Mouse (Mus musculus) midbrain, postnatal 0 days (tissue): ENCODE measurements at regions not wholly inside any gene's neighbourhood (a gene's known extent, or its start where the extent isn't known, plus 50 kb on each side); places are given as distances from the start of the nearest gene placed in this dataset.
A peak's percentile ranks its signal among the peaks of the same experiment; 100 is the strongest.

Experiments
- ATAC-seq: fragments of 200-750 bp; cut with Nextera tagmentation; 2 replicates; pipeline ENCODE4 v1.8.0; 2017; ENCODE audit warnings: moderate number of reproducible peaks, mild to moderate bottlenecking, moderate TSS enrichment, moderate library complexity; ENCODE audit not compliant: low FRiP score
- DNase-seq: peaks from one replicate; pipeline ENCODE4 v3.0.0-alpha.2; 2015; ENCODE audit warnings: low spot score
- H3K27ac ChIP-seq: fragments of 300-500 bp; sonication (generic); 2 replicates; pipeline ENCODE4 v1.5.1; 2014; ENCODE audit warnings: low read depth, mild to moderate bottlenecking, low read length, mixed read lengths
- H3K27me3 ChIP-seq: fragments of 300-500 bp; sonication (generic); 2 replicates; pipeline ENCODE4 v1.6.1; 2014; ENCODE audit warnings: low read length, control low read depth, mixed read lengths; ENCODE audit not compliant: insufficient read depth
- H3K36me3 ChIP-seq: fragments of 300-500 bp; sonication (generic); 2 replicates; pipeline ENCODE4 v1.6.1; 2014; ENCODE audit warnings: low read length, control low read depth, mixed read lengths; ENCODE audit not compliant: insufficient read depth
- H3K4me1 ChIP-seq: fragments of 300-500 bp; sonication (generic); 2 replicates; pipeline ENCODE4 v1.6.1; 2014; ENCODE audit warnings: mild to moderate bottlenecking, control low read depth, antibody characterized with exemption, low read length, mixed read lengths; ENCODE audit not compliant: insufficient read depth
- H3K4me2 ChIP-seq: fragments of 300-500 bp; sonication (generic); 2 replicates; pipeline ENCODE4 v1.6.1; 2014; ENCODE audit warnings: low read depth, mild to moderate bottlenecking, low read length, mixed read lengths; ENCODE audit not compliant: poor library complexity, severe bottlenecking
- H3K4me3 ChIP-seq: fragments of 300-500 bp; sonication (generic); 2 replicates; pipeline ENCODE4 v1.5.1; 2014; ENCODE audit warnings: low read depth, mild to moderate bottlenecking, low read length, moderate library complexity
- H3K9ac ChIP-seq: fragments of 300-500 bp; sonication (generic); replicated peaks from 2 replicates; pipeline ENCODE4 v1.6.1; 2014; ENCODE audit warnings: mild to moderate bottlenecking, low read length, moderate library complexity, mixed read lengths; ENCODE audit not compliant: poor library complexity, severe bottlenecking
- H3K9me3 ChIP-seq: fragments of 300-500 bp; sonication (generic); 2 replicates; pipeline ENCODE4 v1.6.1; 2016; ENCODE audit warnings: low read length, control low read depth
- CTCF ChIP-seq: IDR thresholded peaks from 2 replicates; pipeline ENCODE4 v1.5.1; 2016; ENCODE audit warnings: antibody characterized with exemption, mild to moderate bottlenecking
- WGBS: fragments of 180-500 bp; shearing (Covaris S2); extraction: QIAGEN DNeasy Blood & Tissue Kit; methylation state at CpG from one replicate; pipeline ENCODE4 v1.1.7; 2014; 5-methylcytosine and 5-hydroxymethylcytosine counted together

DNA sequence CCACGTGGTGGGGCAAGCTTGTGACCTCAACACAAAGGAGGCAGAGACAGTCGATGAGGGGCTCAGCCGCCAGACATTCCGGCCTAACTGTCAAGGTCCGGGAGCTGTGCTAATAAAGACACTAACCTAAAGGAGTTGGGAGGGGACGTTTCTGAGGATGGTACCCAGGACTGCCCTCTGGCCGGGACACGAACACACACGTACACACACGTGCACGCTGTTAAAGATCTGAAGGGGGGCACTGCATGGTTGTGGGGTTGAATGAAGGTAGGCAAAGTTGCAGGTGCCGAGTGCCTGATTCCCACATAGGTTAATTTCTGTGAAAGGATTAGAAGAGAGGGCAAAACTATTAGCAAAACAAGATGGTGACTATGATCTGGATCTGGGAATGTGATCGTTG lies 65.4 kb upstream of the Mitf start:
- H3K4me2 ChIP-seq, result no peak overlapping the region
- no peak overlapping the region for H3K9ac ChIP-seq
- H3K27ac ChIP-seq, result no peak overlapping the region
- no peak for ATAC-seq
- no peak for TF ChIP-seq CTCF
- H3K36me3 ChIP-seq, result no peaks in the 10 kb centered on the region
- DNase-seq, result no peak
- 45% methylated on average over 13 of the region's 13 CpGs for WGBS
- no peaks in the 10 kb centered on the region; the same call in 1 of the 2 replicates for H3K27me3 ChIP-seq
- 0 out of 2 replicates have a peak, but pooled peaks cover 4% of the 10 kb centered on the region for H3K9me3 ChIP-seq
- no peaks in the 10 kb centered on the region; the same call in 1 of the 2 replicates for H3K4me1 ChIP-seq
- no peak overlapping the region for H3K4me3 ChIP-seq

DNA sequence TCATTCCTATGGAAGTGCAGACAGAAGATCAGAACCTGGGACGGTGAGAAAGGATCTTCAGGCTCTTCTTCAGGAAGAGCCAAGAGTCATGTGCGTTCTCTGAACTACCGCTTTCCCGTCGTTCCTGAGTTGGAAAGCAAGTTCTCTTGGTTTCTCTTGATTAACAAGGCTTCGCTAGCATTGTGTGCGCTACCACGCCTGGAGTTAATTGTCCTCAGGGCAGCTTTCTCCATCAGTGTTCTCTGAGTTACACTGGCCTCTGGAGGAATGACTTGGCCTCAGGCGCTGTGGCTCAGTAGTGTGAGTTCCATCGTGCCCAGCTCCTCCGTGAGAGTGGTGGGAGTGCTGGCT lies 66.0 kb upstream of the Mitf start:
- no peak overlapping the region for H3K27ac ChIP-seq
- ATAC-seq (no peak), DNase-seq (no peak)
- 19% methylated on average over 11 of the region's 11 CpGs for WGBS
- no peaks in the 10 kb centered on the region; the same call in 1 of the 2 replicates for H3K4me1 ChIP-seq
- H3K4me2 ChIP-seq, result peak overlapping the region; percentile 18
- no peaks in the 10 kb centered on the region; the same call in 1 of the 2 replicates for H3K27me3 ChIP-seq
- no peak overlapping the region for H3K4me3 ChIP-seq
- no peak for TF ChIP-seq CTCF
- H3K9me3 ChIP-seq, result 0 out of 2 replicates have a peak, but pooled peaks cover 1% of the 10 kb centered on the region
- H3K9ac ChIP-seq, result no peak overlapping the region
- no peaks in the 10 kb centered on the region for H3K36me3 ChIP-seq

DNA sequence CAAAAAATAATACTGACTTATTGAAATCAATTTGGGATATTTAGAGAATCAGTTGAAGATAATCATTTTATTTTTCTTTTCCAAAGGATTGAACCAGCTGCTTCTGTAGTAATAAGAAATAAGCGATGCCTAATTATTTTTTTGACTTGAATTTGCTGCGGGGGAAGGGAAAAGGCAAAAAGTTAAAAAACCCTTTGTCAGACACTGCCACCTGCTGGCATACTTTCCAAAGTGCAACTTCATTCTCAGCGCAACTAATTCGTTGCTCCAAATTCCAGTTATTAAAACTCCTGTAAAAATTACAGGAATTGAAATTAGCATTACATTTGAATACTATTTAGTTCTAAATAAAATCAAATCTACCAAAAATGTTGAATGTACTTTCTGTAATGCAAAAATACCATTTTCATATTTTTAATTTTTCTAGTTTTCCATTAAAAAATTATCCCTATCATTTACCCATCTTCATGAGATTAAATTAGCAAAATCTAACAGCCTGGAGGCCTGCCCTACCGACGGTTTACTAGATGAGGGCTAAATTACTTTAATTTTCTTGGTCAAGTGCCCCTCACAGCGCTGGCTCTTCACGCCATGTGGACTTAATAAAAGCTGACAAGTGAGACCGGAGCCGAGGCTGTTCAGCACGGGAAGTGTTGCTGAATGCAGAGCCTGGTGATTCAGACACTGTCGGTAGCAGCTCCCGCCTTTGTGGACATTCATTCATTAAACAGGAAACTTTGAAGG lies 66.6 kb upstream of the Mitf start:
- Histone ChIP-seq H3K27ac (no peak overlapping the region), H3K9me3 (no peaks in the 10 kb centered on the region), H3K9ac (no peak overlapping the region), H3K4me1 (no peaks in the 10 kb centered on the region; the same call in 1 of the 2 replicates), H3K36me3 (no peaks in the 10 kb centered on the region), H3K4me3 (no peak overlapping the region), H3K4me2 (peak overlapping the region; percentile 18), H3K27me3 (no peaks in the 10 kb centered on the region; the same call in 1 of the 2 replicates)
- peak; percentile 90 for TF ChIP-seq CTCF
- ATAC-seq, result no peak
- WGBS, result 6% methylated on average over 13 of the region's 13 CpGs
- peak; percentile 81 for DNase-seq

DNA sequence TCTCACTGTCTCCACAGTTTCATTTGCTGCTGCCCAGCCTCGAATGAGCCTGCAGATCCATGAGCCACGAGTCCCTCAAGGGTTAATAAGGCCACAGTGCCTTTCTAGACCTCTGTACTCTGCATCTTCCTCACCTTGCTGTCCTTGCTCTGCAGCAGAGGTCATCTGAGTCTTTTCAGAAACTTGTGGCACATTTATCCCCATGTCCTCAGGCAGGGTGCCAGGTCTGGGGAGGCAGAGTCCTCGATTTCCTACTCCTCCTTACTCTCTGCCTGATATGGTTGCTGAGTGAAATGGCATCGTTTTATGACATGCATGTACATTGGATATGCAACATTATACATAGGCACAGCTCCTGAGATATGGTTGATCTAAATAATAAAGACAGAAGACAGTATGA lies 68.0 kb upstream of the Mitf start:
- 73% methylated on average over 4 of the region's 4 CpGs for WGBS
- ATAC-seq, result no peak

DNA sequence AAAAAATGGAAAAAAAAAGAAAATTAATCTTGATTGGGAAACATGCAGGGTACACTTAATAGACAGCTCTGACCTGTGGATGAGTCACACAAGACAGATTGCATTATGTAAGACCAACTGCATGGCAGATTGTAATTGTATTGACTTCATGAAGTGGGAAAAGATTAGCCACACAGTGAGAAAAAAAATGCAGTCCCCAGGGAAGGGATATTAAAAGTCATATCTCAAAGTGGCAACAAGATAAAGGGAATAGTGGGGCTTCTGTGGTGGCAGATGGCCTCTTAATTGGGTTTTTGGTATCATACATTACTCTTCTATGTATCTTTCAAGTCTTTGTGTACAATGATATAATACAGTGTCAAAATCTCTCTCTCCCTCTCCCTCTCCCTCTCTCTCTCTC lies 76.0 kb upstream of the Mitf start:
- Histone ChIP-seq H3K4me1 (no peaks in the 10 kb centered on the region), H3K27ac (no peak overlapping the region), H3K27me3 (no peaks in the 10 kb centered on the region), H3K36me3 (no peaks in the 10 kb centered on the region), H3K4me2 (no peak overlapping the region), H3K9ac (no peak overlapping the region), H3K4me3 (no peak overlapping the region), H3K9me3 (no peaks in the 10 kb centered on the region)
- no peak for ATAC-seq
- peak; percentile 30 for DNase-seq
- TF ChIP-seq CTCF, result no peak

More for the DNA sequence above, 68.0 kb upstream of the Mitf start:
- Histone ChIP-seq H3K4me2 (no peak overlapping the region), H3K9me3 (no peaks in the 10 kb centered on the region), H3K36me3 (no peaks in the 10 kb centered on the region), H3K4me1 (no peaks in the 10 kb centered on the region; the same call in 1 of the 2 replicates), H3K4me3 (no peak overlapping the region), H3K27ac (no peak overlapping the region), H3K9ac (no peak overlapping the region), H3K27me3 (no peaks in the 10 kb centered on the region; the same call in 1 of the 2 replicates)
- no peak for TF ChIP-seq CTCF
- no peak for DNase-seq

DNA sequence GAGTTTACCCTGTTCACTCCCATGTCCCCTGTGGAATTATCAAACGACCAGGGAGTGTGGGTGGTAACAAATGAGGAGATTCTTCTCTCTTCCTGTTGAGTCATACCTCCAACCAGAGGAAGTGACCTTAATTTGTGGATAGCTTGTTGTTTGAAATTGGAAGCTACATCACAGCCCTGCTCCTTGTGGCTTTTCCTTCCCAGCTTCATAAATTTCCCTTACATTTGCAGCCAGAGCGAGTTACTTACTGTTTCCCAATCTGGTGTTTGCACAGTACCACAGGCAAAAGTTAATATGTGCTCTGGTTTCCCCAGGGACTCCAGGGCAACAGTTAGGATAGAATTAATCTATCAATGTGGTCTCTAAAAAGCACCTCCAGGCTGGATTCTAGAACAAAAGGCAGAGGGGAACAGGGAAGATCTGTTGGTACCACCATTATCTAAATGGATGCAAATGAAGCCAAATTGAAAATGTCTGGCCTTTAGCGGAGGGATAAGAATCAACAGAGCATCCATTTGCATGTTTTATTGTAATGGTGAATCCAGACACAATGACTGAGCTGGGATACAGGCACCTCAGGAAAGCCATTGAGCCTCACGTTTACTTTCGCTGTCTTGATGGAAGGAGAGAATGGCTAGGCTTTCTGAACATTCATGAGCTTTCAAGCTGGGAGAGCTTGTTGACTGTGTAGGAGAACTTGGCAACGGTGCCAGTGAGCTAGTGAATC lies 88.5 kb upstream of the Mitf start:
- H3K27ac ChIP-seq, result no peak overlapping the region
- no peaks in the 10 kb centered on the region for H3K27me3 ChIP-seq
- H3K9ac ChIP-seq, result no peak overlapping the region
- no peak overlapping the region for H3K4me2 ChIP-seq
- ATAC-seq (no peak), DNase-seq (peak; percentile 17)
- no peak for TF ChIP-seq CTCF
- H3K9me3 ChIP-seq, result no peaks in the 10 kb centered on the region
- H3K36me3 ChIP-seq, result no peaks in the 10 kb centered on the region
- H3K4me3 ChIP-seq, result no peak overlapping the region
- 36% methylated on average over 6 of the region's 6 CpGs for WGBS
- H3K4me1 ChIP-seq, result no peaks in the 10 kb centered on the region
